Mouse (Mus musculus): Measurements from ENCODE around the gene Dnase2b. TPM values are rescaled to one million over a fixed set of nuclear protein-coding genes. Genes with fewer than 3 reads are reported as not detected.

Gene Dnase2b
- total and polyA plus RNA-seq, 2 experiments from 2014 or later = not detected

GRCm38 (mm10) chr3:146617946-146618345, 2.5 kb upstream of the Dnase2b start:
- Histone ChIP-seq H3K36me3 (ENCODE audit: insufficient read depth, low read length) (no peaks in the 10 kb centered on the region), H3K9me3 (ENCODE audit: low read length) (no peaks in the 10 kb centered on the region), H3K4me2 (ENCODE audit: low read depth, low read length) (no peak overlapping the region), H3K9ac (replicated peaks; ENCODE audit: low read length) (no peak overlapping the region), H3K4me3 (ENCODE audit: low read length) (no peak overlapping the region), H3K27ac (no peak overlapping the region), H3K27me3 (ENCODE audit: insufficient read depth, low read length) (no peaks in the 10 kb centered on the region), H3K4me1 (ENCODE audit: insufficient read depth, low read length) (0 out of 2 replicates have a peak, but pooled peaks cover 2% of the 10 kb centered on the region)
- no peak for DNase-seq (ENCODE audit: low spot score)
- ATAC-seq = no peak
- TF ChIP-seq CTCF (IDR thresholded peaks at IDR 0.05; ENCODE audit: low read depth) = no peak

DNA sequence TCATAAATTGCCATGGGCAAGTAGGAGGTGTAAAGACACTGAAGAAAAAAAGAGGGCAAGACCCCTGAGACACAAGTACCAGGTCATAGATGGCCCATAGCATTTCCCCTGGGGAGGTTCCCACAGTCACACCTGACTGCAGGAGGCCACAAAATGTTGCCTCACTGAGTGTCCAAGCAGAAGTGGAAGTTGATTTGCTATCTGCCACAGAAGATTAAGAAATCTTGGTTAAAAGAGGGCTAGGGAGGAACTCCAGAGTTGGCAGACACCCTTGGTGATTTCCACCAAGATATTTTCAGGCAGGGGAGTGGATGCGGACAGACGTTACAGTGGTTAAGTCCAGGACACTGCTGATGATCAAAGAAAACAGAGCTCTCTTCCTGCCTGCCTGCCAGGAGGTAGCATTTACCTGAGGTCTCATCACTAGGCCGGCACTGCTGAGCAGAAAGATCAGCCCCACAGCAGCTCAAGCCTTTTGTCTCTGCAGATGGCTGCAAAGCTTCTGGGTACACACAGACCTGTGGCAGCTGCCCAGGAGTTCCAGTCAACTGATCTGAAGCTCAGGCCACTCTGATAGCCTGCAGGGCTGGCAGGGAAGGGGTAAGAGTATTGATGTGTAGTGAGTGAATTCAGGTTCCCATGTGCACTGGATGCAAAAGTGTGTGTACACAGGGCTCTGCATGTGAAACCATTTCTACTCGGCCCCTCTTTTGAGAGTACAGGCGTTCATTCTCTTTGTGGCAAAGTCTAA, 1.3 kb upstream of the Dnase2b start:
- no peak for DNase-seq (ENCODE audit: low spot score)
- ATAC-seq = no peak
- no peak overlapping the region for H3K4me2 ChIP-seq (ENCODE audit: low read depth, low read length)
- H3K9me3 ChIP-seq (ENCODE audit: low read length) = no peaks in the 10 kb centered on the region
- H3K4me1 ChIP-seq (ENCODE audit: insufficient read depth, low read length) = 0 out of 2 replicates have a peak, but pooled peaks cover 2% of the 10 kb centered on the region
- H3K27ac ChIP-seq = no peak overlapping the region
- TF ChIP-seq CTCF (IDR thresholded peaks at IDR 0.05; ENCODE audit: low read depth) = no peak
- no peaks in the 10 kb centered on the region for H3K36me3 ChIP-seq (ENCODE audit: insufficient read depth, low read length)
- H3K27me3 ChIP-seq (ENCODE audit: insufficient read depth, low read length) = no peaks in the 10 kb centered on the region
- H3K4me3 ChIP-seq (ENCODE audit: low read length) = no peak overlapping the region
- no peak overlapping the region for H3K9ac ChIP-seq (replicated peaks; ENCODE audit: low read length)
- WGBS = 78% methylated on average over 5 of the region's 5 CpGs

GRCm38 (mm10) chr3:146611821-146612220, 3.6 kb downstream of the Dnase2b start:
- Histone ChIP-seq H3K4me1 (ENCODE audit: insufficient read depth, low read length) (peaks cover 7% of the 10 kb centered on the region), H3K4me2 (ENCODE audit: low read depth, low read length) (no peak overlapping the region), H3K27ac (no peak overlapping the region), H3K9me3 (ENCODE audit: low read length) (no peaks in the 10 kb centered on the region), H3K4me3 (ENCODE audit: low read length) (no peak overlapping the region), H3K9ac (replicated peaks; ENCODE audit: low read length) (no peak overlapping the region), H3K27me3 (ENCODE audit: insufficient read depth, low read length) (no peaks in the 10 kb centered on the region), H3K36me3 (ENCODE audit: insufficient read depth, low read length) (no peaks in the 10 kb centered on the region)
- DNase-seq (ENCODE audit: low spot score) (no peak), ATAC-seq (no peak)
- 75% methylated on average over 4 of the region's 4 CpGs for WGBS
- no peak for TF ChIP-seq CTCF (IDR thresholded peaks at IDR 0.05; ENCODE audit: low read depth)

- ATAC-seq (no peak), DNase-seq (ENCODE audit: low spot score) (no peak)
- no peak for TF ChIP-seq CTCF (IDR thresholded peaks at IDR 0.05; ENCODE audit: low read depth)
These were observed 4.1 kb downstream of the Dnase2b start for GRCm38 (mm10) chr3:146611261-146611660.

GRCm38 (mm10) chr3:146610322-146610721, 5.1 kb downstream of the Dnase2b start:
- ATAC-seq (no peak), DNase-seq (ENCODE audit: low spot score) (no peak)
- no peaks in the 10 kb centered on the region for H3K36me3 ChIP-seq (ENCODE audit: insufficient read depth, low read length)
- H3K27ac ChIP-seq = no peak overlapping the region
- no peaks in the 10 kb centered on the region for H3K9me3 ChIP-seq (ENCODE audit: low read length)
- no peak overlapping the region for H3K4me3 ChIP-seq (ENCODE audit: low read length)
- no peak for TF ChIP-seq CTCF (IDR thresholded peaks at IDR 0.05; ENCODE audit: low read depth)
- no peak overlapping the region for H3K4me2 ChIP-seq (ENCODE audit: low read depth, low read length)
- no peak overlapping the region for H3K9ac ChIP-seq (replicated peaks; ENCODE audit: low read length)
- 85% methylated on average over 10 of the region's 10 CpGs for WGBS
- H3K4me1 ChIP-seq (ENCODE audit: insufficient read depth, low read length) = peaks cover 7% of the 10 kb centered on the region
- no peaks in the 10 kb centered on the region for H3K27me3 ChIP-seq (ENCODE audit: insufficient read depth, low read length)

More at GRCm38 (mm10) chr3:146611261-146611660, 4.1 kb downstream of the Dnase2b start:
- H3K27ac ChIP-seq = no peak overlapping the region
- H3K9me3 ChIP-seq (ENCODE audit: low read length) = no peaks in the 10 kb centered on the region
- H3K9ac ChIP-seq (replicated peaks; ENCODE audit: low read length) = no peak overlapping the region
- peaks cover 7% of the 10 kb centered on the region for H3K4me1 ChIP-seq (ENCODE audit: insufficient read depth, low read length)
- H3K27me3 ChIP-seq (ENCODE audit: insufficient read depth, low read length) = no peaks in the 10 kb centered on the region
- H3K4me3 ChIP-seq (ENCODE audit: low read length) = no peak overlapping the region
- H3K4me2 ChIP-seq (ENCODE audit: low read depth, low read length) = no peak overlapping the region
- 67% methylated on average over 4 of the region's 4 CpGs for WGBS
- H3K36me3 ChIP-seq (ENCODE audit: insufficient read depth, low read length) = no peaks in the 10 kb centered on the region

DNA sequence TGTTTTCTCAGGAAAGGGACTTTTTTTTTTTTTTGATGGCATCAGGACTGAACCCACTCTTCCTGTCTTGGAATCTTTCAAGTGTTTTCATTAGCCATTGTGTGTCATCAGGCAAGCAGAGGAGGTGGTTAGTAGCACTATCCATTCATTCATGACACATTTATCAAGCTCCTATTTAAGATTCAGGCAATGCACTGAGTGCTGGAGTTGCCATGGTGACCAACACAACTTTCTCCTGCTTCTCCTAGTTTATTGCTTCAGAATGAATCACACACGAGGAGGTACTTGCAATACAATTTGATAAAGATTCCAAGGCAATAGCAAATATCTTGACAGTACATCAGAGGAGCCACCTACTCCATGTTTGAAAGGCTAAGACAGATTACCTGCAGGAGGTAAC, 8.0 kb downstream of the Dnase2b start:
- Histone ChIP-seq H3K36me3 (ENCODE audit: insufficient read depth, low read length) (no peaks in the 10 kb centered on the region), H3K9ac (replicated peaks; ENCODE audit: low read length) (no peak overlapping the region), H3K4me1 (ENCODE audit: insufficient read depth, low read length) (peaks cover 7% of the 10 kb centered on the region), H3K9me3 (ENCODE audit: low read length) (no peaks in the 10 kb centered on the region), H3K4me3 (ENCODE audit: low read length) (no peak overlapping the region), H3K27me3 (ENCODE audit: insufficient read depth, low read length) (no peaks in the 10 kb centered on the region), H3K4me2 (ENCODE audit: low read depth, low read length) (no peak overlapping the region), H3K27ac (peak overlapping the region; percentile 58; the same call in 1 of the 2 replicates)
- ATAC-seq = peak; percentile 88
- 10% methylated on average over 1 of the region's 1 CpGs for WGBS
- peak; percentile 69 for DNase-seq (ENCODE audit: low spot score)
- TF ChIP-seq CTCF (IDR thresholded peaks at IDR 0.05; ENCODE audit: low read depth) = no peak

- no peak for DNase-seq (ENCODE audit: low spot score)
- H3K27ac ChIP-seq = no peak overlapping the region
- TF ChIP-seq CTCF (IDR thresholded peaks at IDR 0.05; ENCODE audit: low read depth) = no peak
- H3K4me1 ChIP-seq (ENCODE audit: insufficient read depth, low read length) = peaks cover 7% of the 10 kb centered on the region
- H3K36me3 ChIP-seq (ENCODE audit: insufficient read depth, low read length) = no peaks in the 10 kb centered on the region
- no peak overlapping the region for H3K4me2 ChIP-seq (ENCODE audit: low read depth, low read length)
- H3K4me3 ChIP-seq (ENCODE audit: low read length) = no peak overlapping the region
- no peak for ATAC-seq
- H3K27me3 ChIP-seq (ENCODE audit: insufficient read depth, low read length) = no peaks in the 10 kb centered on the region
- H3K9me3 ChIP-seq (ENCODE audit: low read length) = no peaks in the 10 kb centered on the region
- 81% methylated on average over 9 of the region's 9 CpGs for WGBS
- H3K9ac ChIP-seq (replicated peaks; ENCODE audit: low read length) = no peak overlapping the region
These were observed 10.7 kb downstream of the Dnase2b start for GRCm38 (mm10) chr3:146604647-146605046.

All from hindbrain, postnatal 0 days (tissue).